Mouse (Mus musculus): ENCODE measurements around the gene Gm14435. TPM values are rescaled to one million over a fixed set of nuclear protein-coding genes. Genes with fewer than 3 reads are reported as not detected.
"Not testable (repeated sequence)": the region's sequence is repeated elsewhere in the genome, so short reads cannot be mapped to it uniquely, and the experiment has no call there.

Gene Gm14435
- 13.5 and 14.0 TPM in 2 replicates for polyA plus RNA-seq (2016; fragmentation: Nextera tagmentation; extraction: Ambion mirVana)

DNA sequence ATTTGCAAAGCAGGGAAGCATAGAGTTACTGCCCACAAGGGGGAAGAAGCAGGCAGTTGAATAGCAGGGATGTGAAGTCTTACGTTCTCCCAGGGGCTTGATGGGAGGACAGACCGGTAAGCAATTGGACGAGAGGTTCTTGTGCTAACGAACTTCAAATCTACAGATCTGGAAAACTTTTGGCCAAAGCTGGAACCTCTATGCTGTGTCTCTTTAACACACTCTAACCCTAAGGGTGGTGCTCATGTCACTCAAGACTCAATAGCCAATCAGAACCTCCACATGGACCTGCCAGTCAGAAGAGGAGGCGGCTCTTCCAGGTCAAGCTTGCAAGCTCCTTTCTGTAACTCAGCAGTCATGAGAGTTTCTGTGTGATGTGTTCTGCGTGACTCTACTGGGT, at the start of gene Gm14435:
TSS of gene Gm14435 (plus strand) at position 301 of the 400 bp plus-strand sequence.
- not testable (repeated sequence) for H3K27ac ChIP-seq (ENCODE audit: poor library complexity, severe bottlenecking)
- WGBS: no CpG with 5 or more reads among the region's 6 CpGs

More for the DNA sequence above, at the start of gene Gm14435:
- H3K4me1 ChIP-seq (replicated peaks); H3K36me3 ChIP-seq; H3K4me2 ChIP-seq; H3K27me3 ChIP-seq (replicated peaks); ATAC-seq (ENCODE audit: insufficient number of reproducible peaks, low FRiP score); H3K9ac ChIP-seq; H3K4me3 ChIP-seq; H3K9me3 ChIP-seq (replicated peaks): not testable (repeated sequence)

Other genes starting within 250 kb of the Gm14435 start
- 3.9 and 8.3 TPM in 2 replicates for gene 2210418O10Rik, start 197.0 kb upstream of the Gm14435 start, polyA plus RNA-seq (2016; fragmentation: Nextera tagmentation; extraction: Ambion mirVana)
- gene Gm11009, start 104.1 kb upstream of the Gm14435 start, polyA plus RNA-seq (2016; fragmentation: Nextera tagmentation; extraction: Ambion mirVana): not detected in 2 replicates
- 3.2 TPM in 1 of 2 replicates, not detected in the other for gene Gm14434, start 63.2 kb downstream of the Gm14435 start, polyA plus RNA-seq (2016; fragmentation: Nextera tagmentation; extraction: Ambion mirVana)
- not detected in 2 replicates for gene Zfp967, start 97.5 kb downstream of the Gm14435 start, polyA plus RNA-seq (2016; fragmentation: Nextera tagmentation; extraction: Ambion mirVana)
- 14.2 and 17.6 TPM in 2 replicates for gene Gm14308, start 212.8 kb downstream of the Gm14435 start, polyA plus RNA-seq (2016; fragmentation: Nextera tagmentation; extraction: Ambion mirVana)
- 9.6 and 10.0 TPM in 2 replicates for gene Zfp973, start 246.9 kb downstream of the Gm14435 start, polyA plus RNA-seq (2016; fragmentation: Nextera tagmentation; extraction: Ambion mirVana)

Measured in heart, embryonic 12.5 days (tissue).